Mouse (Mus musculus): ENCODE measurements at regions not wholly inside any gene's neighbourhood (a gene's known extent, or its start where the extent isn't known, plus 50 kb on each side); places are given as distances from the start of the nearest gene placed in this dataset.

GRCm38 (mm10) chr7:74719321-74719720 is 164.7 kb upstream of the Slco3a1 start:
- Histone ChIP-seq H3K36me3 (no peaks in the 10 kb centered on the region), H3K27ac (replicated peaks) (no peak overlapping the region), H3K4me3 (no peak overlapping the region), H3K9me3 (no peaks in the 10 kb centered on the region), H3K27me3 (no peaks in the 10 kb centered on the region), H3K4me1 (no peaks in the 10 kb centered on the region), H3K4me2 (replicated peaks) (no peak overlapping the region), H3K9ac (replicated peaks) (no peak overlapping the region)
- 93% methylated on average over 14 of the region's 14 CpGs for WGBS
- ATAC-seq (ENCODE audit: low FRiP score, low read depth) = no peak

GRCm38 (mm10) chr7:74709993-74710581 is 155.5 kb upstream of the Slco3a1 start:
- Histone ChIP-seq H3K4me2 (replicated peaks) (peak overlapping the region; percentile 3; the same call in 1 of the 2 replicates), H3K27ac (replicated peaks) (no peak overlapping the region), H3K36me3 (no peaks in the 10 kb centered on the region), H3K9me3 (no peaks in the 10 kb centered on the region), H3K4me1 (peaks cover 14% of the 10 kb centered on the region), H3K4me3 (no peak overlapping the region), H3K27me3 (peaks cover 7% of the 10 kb centered on the region; the same call in 1 of the 2 replicates), H3K9ac (replicated peaks) (no peak overlapping the region)
- ATAC-seq (ENCODE audit: low FRiP score, low read depth) = peak; percentile 74
- WGBS = 18% methylated on average over 7 of the region's 7 CpGs

- H3K27ac ChIP-seq (replicated peaks) = peak overlapping the region; percentile 70
- peaks cover 9% of the 10 kb centered on the region; the same call in 1 of the 2 replicates for H3K27me3 ChIP-seq
- H3K9me3 ChIP-seq = no peaks in the 10 kb centered on the region
- no peaks in the 10 kb centered on the region for H3K36me3 ChIP-seq
- H3K4me3 ChIP-seq = no peak overlapping the region
- H3K4me1 ChIP-seq = peaks cover 14% of the 10 kb centered on the region
- no peak overlapping the region for H3K4me2 ChIP-seq (replicated peaks)
- peak; percentile 70 for ATAC-seq (ENCODE audit: low FRiP score, low read depth)
- H3K9ac ChIP-seq (replicated peaks) = no peak overlapping the region
- WGBS = 15% methylated on average over 5 of the region's 5 CpGs
These were observed 154.4 kb upstream of the Slco3a1 start for GRCm38 (mm10) chr7:74709006-74709405.

GRCm38 (mm10) chr7:74703533-74703932 is 149.0 kb upstream of the Slco3a1 start:
- Histone ChIP-seq H3K4me3 (no peak overlapping the region), H3K36me3 (no peaks in the 10 kb centered on the region), H3K9ac (replicated peaks) (no peak overlapping the region), H3K9me3 (no peaks in the 10 kb centered on the region), H3K4me1 (0 out of 2 replicates have a peak, but pooled peaks cover under 1% of the 10 kb centered on the region), H3K27me3 (peaks cover 9% of the 10 kb centered on the region; the same call in 1 of the 2 replicates), H3K27ac (replicated peaks) (no peak overlapping the region), H3K4me2 (replicated peaks) (no peak overlapping the region)
- 68% methylated on average over 4 of the region's 4 CpGs for WGBS
- ATAC-seq (ENCODE audit: low FRiP score, low read depth) = no peak

- H3K4me3 ChIP-seq = no peak overlapping the region
- H3K4me2 ChIP-seq (replicated peaks) = no peak overlapping the region
- no peak for ATAC-seq (ENCODE audit: low FRiP score, low read depth)
- H3K9ac ChIP-seq (replicated peaks) = no peak overlapping the region
- no peaks in the 10 kb centered on the region for H3K9me3 ChIP-seq
- no peaks in the 10 kb centered on the region for H3K27me3 ChIP-seq
- H3K4me1 ChIP-seq = no peaks in the 10 kb centered on the region
- H3K36me3 ChIP-seq = no peaks in the 10 kb centered on the region
- 79% methylated on average over 3 of the region's 3 CpGs for WGBS
- H3K27ac ChIP-seq (replicated peaks) = no peak overlapping the region
These were observed 143.3 kb upstream of the Slco3a1 start for GRCm38 (mm10) chr7:74697794-74698354.

GRCm38 (mm10) chr7:74696286-74696685 is 141.7 kb upstream of the Slco3a1 start:
- Histone ChIP-seq H3K4me3 (no peak overlapping the region), H3K9ac (replicated peaks) (no peak overlapping the region), H3K9me3 (no peaks in the 10 kb centered on the region), H3K36me3 (no peaks in the 10 kb centered on the region), H3K27ac (replicated peaks) (no peak overlapping the region), H3K4me2 (replicated peaks) (no peak overlapping the region), H3K27me3 (no peaks in the 10 kb centered on the region), H3K4me1 (no peaks in the 10 kb centered on the region)
- no peak for ATAC-seq (ENCODE audit: low FRiP score, low read depth)
- WGBS = 90% methylated on average over 4 of the region's 4 CpGs

GRCm38 (mm10) chr7:74693049-74693448 is 138.5 kb upstream of the Slco3a1 start:
- H3K27ac ChIP-seq (replicated peaks) = no peak overlapping the region
- no peak overlapping the region for H3K9ac ChIP-seq (replicated peaks)
- no peak for ATAC-seq (ENCODE audit: low FRiP score, low read depth)
- WGBS = 75% methylated on average over 3 of the region's 3 CpGs
- peaks cover 3% of the 10 kb centered on the region; the same call in 1 of the 2 replicates for H3K4me1 ChIP-seq
- H3K36me3 ChIP-seq = no peaks in the 10 kb centered on the region
- H3K4me2 ChIP-seq (replicated peaks) = no peak overlapping the region
- no peaks in the 10 kb centered on the region for H3K27me3 ChIP-seq
- no peaks in the 10 kb centered on the region for H3K9me3 ChIP-seq
- no peak overlapping the region for H3K4me3 ChIP-seq

- Histone ChIP-seq H3K4me2 (replicated peaks) (no peak overlapping the region), H3K9me3 (no peaks in the 10 kb centered on the region)
These were observed 136.1 kb upstream of the Slco3a1 start for GRCm38 (mm10) chr7:74690706-74691105.

GRCm38 (mm10) chr7:74688116-74688702 is 133.6 kb upstream of the Slco3a1 start:
- WGBS = 81% methylated on average over 7 of the region's 7 CpGs
- H3K4me3 ChIP-seq = no peak overlapping the region
- ATAC-seq (ENCODE audit: low FRiP score, low read depth) = peak; percentile 56
- no peaks in the 10 kb centered on the region for H3K36me3 ChIP-seq
- no peaks in the 10 kb centered on the region for H3K27me3 ChIP-seq
- peaks cover 13% of the 10 kb centered on the region for H3K4me1 ChIP-seq
- no peaks in the 10 kb centered on the region for H3K9me3 ChIP-seq
- no peak overlapping the region for H3K9ac ChIP-seq (replicated peaks)
- no peak overlapping the region for H3K4me2 ChIP-seq (replicated peaks)
- H3K27ac ChIP-seq (replicated peaks) = no peak overlapping the region

More at GRCm38 (mm10) chr7:74690706-74691105, 136.1 kb upstream of the Slco3a1 start:
- ATAC-seq (ENCODE audit: low FRiP score, low read depth) = no peak
- Histone ChIP-seq H3K27me3 (no peaks in the 10 kb centered on the region), H3K9ac (replicated peaks) (no peak overlapping the region), H3K36me3 (no peaks in the 10 kb centered on the region), H3K27ac (replicated peaks) (no peak overlapping the region), H3K4me1 (peaks cover 13% of the 10 kb centered on the region), H3K4me3 (no peak overlapping the region)

- H3K4me3 ChIP-seq = no peak overlapping the region
- H3K36me3 ChIP-seq = no peaks in the 10 kb centered on the region
- no peak overlapping the region for H3K9ac ChIP-seq (replicated peaks)
- H3K4me1 ChIP-seq = peaks cover 13% of the 10 kb centered on the region
- H3K27me3 ChIP-seq = no peaks in the 10 kb centered on the region
- no peak overlapping the region for H3K27ac ChIP-seq (replicated peaks)
- ATAC-seq (ENCODE audit: low FRiP score, low read depth) = peak; percentile 78
- no peaks in the 10 kb centered on the region for H3K9me3 ChIP-seq
- WGBS = 50% methylated on average over 13 of the region's 13 CpGs
- H3K4me2 ChIP-seq (replicated peaks) = no peak overlapping the region
These were observed 132.9 kb upstream of the Slco3a1 start for GRCm38 (mm10) chr7:74687303-74688115.

GRCm38 (mm10) chr7:74683979-74684378 is 129.4 kb upstream of the Slco3a1 start:
- Histone ChIP-seq H3K27me3 (no peaks in the 10 kb centered on the region), H3K4me1 (peaks cover 13% of the 10 kb centered on the region), H3K27ac (replicated peaks) (no peak overlapping the region), H3K4me2 (replicated peaks) (no peak overlapping the region), H3K9me3 (no peaks in the 10 kb centered on the region), H3K36me3 (no peaks in the 10 kb centered on the region), H3K9ac (replicated peaks) (no peak overlapping the region), H3K4me3 (no peak overlapping the region)
- 93% methylated on average over 2 of the region's 2 CpGs for WGBS
- ATAC-seq (ENCODE audit: low FRiP score, low read depth) = no peak

All from midbrain, embryonic 12.5 days (tissue).